10 mouse cellular contexts compared by ENCODE assay signal in genomic region chr5:49523997-49524393, GRCm38 (mm10). TPM values are rescaled to one million over a fixed set of nuclear protein-coding genes. Genes with fewer than 3 reads are reported as not detected.
DNase-seq lines count a peak whose midpoint lies in the region; ATAC-seq and TF ChIP-seq lines count a peak whose summit lies in the region.
"Had no signal": no experiment of that assay in that cellular context is flagged by ENCODE, and none has a peak within 500 bp of the region (broad histone marks: within the 10 kb centered on the region; RNA-seq: fewer than 3 reads in every experiment).

No protein-coding gene starts in this region.

- WGBS in lung, postnatal 0 days = 7% methylated on average over 11 of the region's 11 CpGs
- 9% methylated on average over 11 of the region's 11 CpGs for WGBS in stomach, embryonic 14.5 days

- H3K4me3 ChIP-seq in lung, postnatal 0 days (ENCODE audit: low read depth, low read length) = no peak overlapping the region
- peak overlapping the region; percentile 83 for H3K4me3 ChIP-seq in left cerebral cortex, adult 2 months
- peak overlapping the region; percentile 43 for H3K4me3 ChIP-seq in stomach, embryonic 14.5 days (ENCODE audit: low read depth, low read length)
- H3K4me3 ChIP-seq: myocyte had no signal

- ATAC-seq in lung, postnatal 0 days = no peak
- ATAC-seq in stomach, embryonic 14.5 days (ENCODE audit: insufficient number of reproducible peaks, insufficient read depth, low FRiP score, low read depth) = no peak

- TF ChIP-seq EP300 in lung, postnatal 0 days (IDR thresholded peaks at IDR 0.05) = no peak

- no peaks in the 10 kb centered on the region for H3K36me3 ChIP-seq in lung, postnatal 0 days (ENCODE audit: insufficient read depth, low read length)
- no peaks in the 10 kb centered on the region for H3K36me3 ChIP-seq in stomach, embryonic 14.5 days (ENCODE audit: control insufficient read depth, insufficient read depth, low read length)

- peaks cover 5% of the 10 kb centered on the region for H3K27me3 ChIP-seq in lung, postnatal 0 days (replicated peaks; ENCODE audit: insufficient read depth, low read length)
- peaks cover 7% of the 10 kb centered on the region for H3K27me3 ChIP-seq in stomach, embryonic 14.5 days (ENCODE audit: control insufficient read depth, insufficient read depth, low read length)

- DNase-seq in embryo, embryonic 10.5 days (ENCODE audit: low spot score) = peak; percentile 25
- no peak for DNase-seq in embryo, embryonic 11 days
- no peak for DNase-seq in lung, postnatal 0 days (ENCODE audit: low spot score)
- no peak for DNase-seq in lung, postnatal 36 days
- no peak for DNase-seq in left cerebral cortex, adult 2 months (ENCODE audit: extremely low spot score in 1 of 2, low spot score in 2 of 2)
- DNase-seq in urinary bladder, adult 18-20 months (ENCODE audit: low spot score in 2 of 2) = no peak
- no peak for DNase-seq in Muller cell, postnatal 12 days (ENCODE audit: inconsistent ontology term)
- DNase-seq: heart, adult 18-20 months had no signal

- no peak overlapping the region for H3K9ac ChIP-seq in lung, postnatal 0 days (replicated peaks; ENCODE audit: low read depth)
- H3K9ac ChIP-seq in stomach, embryonic 14.5 days (replicated peaks; ENCODE audit: low read depth, low read length) = no peak overlapping the region

- no peaks in the 10 kb centered on the region for H3K4me1 ChIP-seq in lung, postnatal 0 days (ENCODE audit: insufficient read depth, low read depth, low read length)
- no peaks in the 10 kb centered on the region for H3K4me1 ChIP-seq in stomach, embryonic 14.5 days (ENCODE audit: control insufficient read depth, insufficient read depth, low read length)

- peak overlapping the region; percentile 57 for H3K4me2 ChIP-seq in lung, postnatal 0 days (replicated peaks; ENCODE audit: low read depth, low read length)
- H3K4me2 ChIP-seq in stomach, embryonic 14.5 days (replicated peaks; ENCODE audit: low read depth, low read length) = peak overlapping the region; percentile 91

- intact Hi-C loops in left cerebral cortex, adult 2 months (cut with DNase I) = loop anchor here (5.0 to 10.0 kb wide), 2 partner anchors 102 to 429 kb away; no protein-coding TSS in a partner anchor

- H3K9me3 ChIP-seq in lung, postnatal 0 days (ENCODE audit: low read length) = no peaks in the 10 kb centered on the region
- H3K9me3 ChIP-seq in stomach, embryonic 14.5 days (ENCODE audit: control insufficient read depth, low read depth, low read length) = no peaks in the 10 kb centered on the region

- no peak for TF ChIP-seq CTCF in lung, postnatal 0 days (IDR thresholded peaks at IDR 0.05)
- no peak for TF ChIP-seq CTCF in left cerebral cortex, adult 2 months (IDR thresholded peaks at IDR 0.05)

- no peak overlapping the region for H3K27ac ChIP-seq in lung, postnatal 0 days (ENCODE audit: low read length)
- H3K27ac ChIP-seq in left cerebral cortex, adult 2 months = peak overlapping the region; percentile 94
- no peak overlapping the region for H3K27ac ChIP-seq in stomach, embryonic 14.5 days (ENCODE audit: low read length)

RNA-seq across cellular contexts. Expression of gene Kcnip4, which starts 0.7 kb away (rescaled TPM):
- 0.48 and 0.53 TPM in 2 replicates for polyA plus RNA-seq in lung, postnatal 0 days (2015; fragmentation: Nextera tagmentation; extraction: Ambion mirVana)
- total RNA-seq in left cerebral cortex, adult 2 months (2021) = 10 to 100 TPM; 55.1 to 56.0 TPM
- polyA plus RNA-seq in stomach, embryonic 14.5 days (2014; fragmentation: Nextera tagmentation; extraction: Ambion mirVana) = 4.2 and 6.1 TPM in 2 replicates
